Mouse (Mus musculus) heart, adult 8-10 months (tissue): Measurements from ENCODE around the gene Efl1. TPM values are rescaled to one million over a fixed set of nuclear protein-coding genes. Genes with fewer than 3 reads are reported as not detected.
"Not testable (repeated sequence)": the region's sequence is repeated elsewhere in the genome, so short reads cannot be mapped to it uniquely, and the experiment has no call there.

ENCODE experiments used
- DNase-seq: peaks from one replicate; pipeline ENCODE4 v3.0.0; 2022; ENCODE audit warnings: low spot score
- total RNA-seq, 4 experiments: library from RNA; stranded (reverse); gene quantifications; 2 replicates each; pipeline ENCODE4 v1.2.4; 2022

Gene Efl1
- total RNA-seq, 4 experiments from 2014 or later, result 8.6 to 10.4 (median 9.7) TPM

GRCm38 (mm10) chr7:82719740-82720139 lies 71.3 kb downstream of the Efl1 start:
- no peak for DNase-seq

GRCm38 (mm10) chr7:82720501-82720900 lies 72.1 kb downstream of the Efl1 start:
- DNase-seq, result no peak

DNA sequence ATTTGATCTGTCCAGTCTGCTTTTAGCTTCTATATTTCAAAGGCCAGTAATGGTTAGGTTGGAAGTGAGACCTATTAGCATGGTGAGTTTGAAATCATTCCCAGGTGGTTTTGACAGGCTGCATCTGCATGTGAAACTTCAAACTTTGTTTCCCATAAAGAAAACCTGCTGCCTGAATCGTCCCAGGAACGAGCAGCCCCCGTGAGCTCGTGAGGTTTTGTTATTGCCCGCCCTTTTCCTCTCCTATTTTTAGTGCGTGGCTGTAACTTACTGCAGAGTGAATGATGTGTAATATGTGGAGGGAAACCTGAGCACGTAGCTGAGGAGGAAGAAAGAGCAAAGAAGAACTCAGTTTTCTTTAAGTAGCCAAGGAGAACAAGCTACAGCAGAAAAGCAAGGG lies 72.5 kb downstream of the Efl1 start:
- DNase-seq, result no peak

DNA sequence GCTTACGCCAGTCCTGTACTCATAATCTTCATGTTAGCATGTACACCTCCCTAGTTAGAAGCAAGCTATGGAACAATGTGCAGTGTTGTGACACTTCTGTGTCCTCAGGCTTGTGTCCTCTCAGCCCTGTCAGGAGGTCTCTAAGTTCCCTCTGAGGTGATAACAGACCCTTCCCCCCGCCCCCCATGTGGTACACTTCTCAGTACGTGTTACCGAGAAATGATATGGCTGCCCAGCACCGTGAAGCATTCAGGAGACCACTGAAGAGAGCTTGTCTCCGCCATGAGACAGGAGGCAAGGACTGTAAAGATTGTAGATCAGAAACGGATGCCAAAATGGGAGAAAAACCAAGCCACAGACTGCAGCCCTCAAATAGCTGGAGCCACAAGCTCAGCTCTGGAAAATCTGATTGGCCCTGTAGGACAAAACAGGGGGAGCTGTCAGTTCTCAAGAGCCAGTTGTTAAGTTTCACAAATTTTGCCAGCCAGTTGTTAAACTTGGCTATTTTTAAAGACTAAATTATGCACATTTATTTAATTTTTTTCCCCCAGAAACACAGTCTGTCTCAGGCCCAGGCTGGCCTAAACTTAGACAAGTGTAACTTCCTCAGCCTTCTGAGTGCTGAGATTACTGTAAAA lies 74.2 kb downstream of the Efl1 start:
- no peak for DNase-seq

DNA sequence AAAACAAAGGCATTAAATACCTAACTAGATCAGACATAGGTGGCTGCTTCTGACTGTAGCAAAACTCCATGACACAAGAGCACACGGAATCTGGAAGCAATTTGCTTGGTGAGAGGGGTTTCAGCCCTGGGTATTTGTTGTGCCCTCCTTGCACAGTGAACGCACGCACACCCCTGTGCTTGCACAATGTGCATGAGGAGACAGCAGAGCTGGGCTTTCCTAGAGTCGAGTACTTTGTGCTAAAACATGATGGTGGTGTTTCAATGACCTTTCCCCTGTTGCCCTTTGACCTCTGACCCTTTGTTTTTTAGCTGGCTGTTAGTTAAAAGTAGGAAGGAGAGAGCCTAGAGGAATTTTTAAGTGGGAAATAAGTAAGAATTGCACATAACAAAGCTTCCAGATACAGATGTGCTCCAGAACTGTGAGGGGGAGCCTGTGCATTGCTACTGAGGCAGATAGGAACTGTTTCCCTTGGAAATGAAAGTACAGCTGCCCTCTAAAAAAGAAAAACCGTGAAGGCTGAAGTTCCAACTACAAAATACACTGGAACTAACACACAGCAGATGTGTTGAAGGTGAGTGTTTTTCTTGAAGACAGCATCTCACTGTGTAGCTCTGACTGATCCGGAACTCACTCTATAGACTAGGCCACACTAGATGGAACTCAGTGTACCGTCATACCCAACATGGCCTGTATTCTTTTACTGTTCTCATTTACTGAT lies 74.9 kb downstream of the Efl1 start:
- DNase-seq, result no peak

DNA sequence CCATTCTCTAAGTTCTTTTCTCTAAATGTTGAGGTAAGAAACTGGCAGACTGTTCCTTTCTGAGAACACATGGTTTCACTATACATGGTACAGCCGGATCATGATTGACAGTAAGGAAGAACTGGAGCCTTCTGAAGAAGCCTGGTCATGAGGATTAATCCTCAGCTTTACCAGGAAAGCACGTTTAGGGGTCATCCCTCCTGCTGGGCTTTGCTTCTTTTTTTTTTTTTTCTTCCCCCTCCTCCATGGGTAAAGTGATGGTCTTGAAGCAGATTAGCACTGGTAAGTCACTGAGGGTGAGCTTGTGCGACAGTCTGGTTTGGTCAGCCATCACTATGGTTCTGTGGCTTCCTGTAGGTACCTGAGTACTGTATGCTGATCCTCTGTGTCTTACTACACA lies 76.1 kb downstream of the Efl1 start:
- DNase-seq, result no peak

GRCm38 (mm10) chr7:82725006-82725636 lies 76.7 kb downstream of the Efl1 start:
- DNase-seq, result no peak

DNA sequence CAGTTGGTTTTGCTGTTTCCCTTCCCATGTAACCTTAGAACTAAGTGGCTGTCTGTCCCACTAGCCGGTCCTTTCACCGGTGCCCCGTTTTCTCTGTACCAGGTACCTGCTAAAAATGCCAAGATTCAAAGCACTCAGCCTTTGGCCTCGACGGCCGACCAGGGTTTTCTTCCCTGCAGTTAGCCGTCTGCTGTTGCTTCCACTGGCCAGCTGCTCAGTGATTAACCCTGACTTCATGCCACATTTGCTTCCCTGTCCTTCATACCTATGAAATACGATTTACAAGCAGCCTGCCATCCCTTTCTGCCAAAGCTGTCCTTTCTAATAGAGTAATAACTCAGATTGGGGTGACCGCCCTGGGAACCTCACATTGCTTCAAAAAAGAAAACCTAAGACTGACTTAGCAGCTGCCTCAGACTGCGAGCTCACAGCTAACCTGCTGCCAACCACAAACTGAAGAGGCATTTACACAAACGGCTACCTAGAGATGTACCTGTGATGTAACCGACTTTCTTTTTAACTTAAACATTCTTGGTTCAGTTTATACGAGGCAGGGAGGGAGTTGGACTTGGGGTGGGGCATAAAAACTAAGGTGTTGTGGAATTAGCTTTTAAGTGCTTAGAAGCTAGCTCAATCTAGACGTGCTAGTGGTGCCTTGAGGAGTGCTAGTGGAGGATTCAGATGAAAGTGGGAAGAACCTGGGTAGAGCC lies 77.5 kb downstream of the Efl1 start:
- no peak for DNase-seq

- DNase-seq, result no peak
These were observed 78.7 kb downstream of the Efl1 start for GRCm38 (mm10) chr7:82727066-82727465.

DNA sequence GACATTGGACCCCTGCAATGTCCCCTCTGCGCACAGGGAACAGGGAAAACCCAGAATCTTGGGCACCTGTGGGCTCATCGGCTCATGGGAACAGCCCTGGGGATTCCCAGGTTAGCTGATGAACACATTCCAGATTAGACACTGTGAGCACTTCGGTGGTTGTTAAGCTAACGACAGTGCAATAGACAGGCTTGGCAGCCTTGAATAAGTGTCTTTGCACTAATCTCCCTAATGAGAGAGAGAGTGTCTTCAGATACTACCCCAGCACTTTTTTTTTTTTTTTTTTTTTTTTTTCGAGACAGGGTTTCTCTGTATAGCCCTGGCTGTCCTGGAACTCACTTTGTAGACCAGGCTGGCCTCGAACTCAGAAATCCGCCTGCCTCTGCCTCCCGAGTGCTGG lies 80.6 kb downstream of the Efl1 start:
- DNase-seq, result not testable (repeated sequence)

DNA sequence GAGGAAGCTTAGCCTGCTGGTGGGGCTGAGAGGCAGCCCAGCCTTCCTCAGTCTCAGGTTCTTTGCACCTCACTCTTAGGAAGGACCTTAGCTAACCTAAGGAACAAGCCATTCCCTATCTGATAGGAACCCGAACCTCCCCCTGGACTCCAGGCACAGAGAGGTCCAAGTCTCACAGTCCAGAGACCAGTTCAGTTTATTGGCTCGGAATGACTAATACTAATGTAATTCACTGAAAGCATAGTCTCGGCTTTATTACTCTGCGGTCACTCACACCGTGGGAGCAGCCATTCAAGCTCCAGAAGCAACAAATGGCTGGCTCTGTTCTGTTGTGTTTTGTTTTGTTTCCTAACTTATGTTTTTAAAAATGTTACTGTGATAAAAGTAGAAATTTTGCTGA lies 84.7 kb downstream of the Efl1 start:
- no peak for DNase-seq

DNA sequence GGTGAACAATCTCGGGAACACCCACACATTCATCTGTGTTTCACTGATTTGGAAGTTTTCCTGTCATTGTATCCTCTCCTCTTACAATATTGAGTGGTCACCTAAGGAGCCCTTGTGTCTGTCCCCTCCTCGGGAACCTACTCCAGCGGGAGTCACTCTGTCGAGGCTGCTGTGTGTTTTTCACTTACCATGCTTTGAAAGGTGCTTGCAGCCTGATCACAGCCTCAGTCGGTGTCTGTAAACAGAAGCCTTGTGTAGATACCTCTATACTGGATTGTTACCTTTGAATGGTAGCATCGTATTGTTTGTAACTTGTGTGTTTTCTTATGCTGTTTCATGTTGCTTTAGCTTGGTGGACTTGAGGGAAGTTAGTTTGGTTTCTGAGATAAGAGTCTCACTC lies 85.6 kb downstream of the Efl1 start:
- DNase-seq, result no peak

GRCm38 (mm10) chr7:82734748-82735600 lies 86.6 kb downstream of the Efl1 start:
- no peak for DNase-seq

DNA sequence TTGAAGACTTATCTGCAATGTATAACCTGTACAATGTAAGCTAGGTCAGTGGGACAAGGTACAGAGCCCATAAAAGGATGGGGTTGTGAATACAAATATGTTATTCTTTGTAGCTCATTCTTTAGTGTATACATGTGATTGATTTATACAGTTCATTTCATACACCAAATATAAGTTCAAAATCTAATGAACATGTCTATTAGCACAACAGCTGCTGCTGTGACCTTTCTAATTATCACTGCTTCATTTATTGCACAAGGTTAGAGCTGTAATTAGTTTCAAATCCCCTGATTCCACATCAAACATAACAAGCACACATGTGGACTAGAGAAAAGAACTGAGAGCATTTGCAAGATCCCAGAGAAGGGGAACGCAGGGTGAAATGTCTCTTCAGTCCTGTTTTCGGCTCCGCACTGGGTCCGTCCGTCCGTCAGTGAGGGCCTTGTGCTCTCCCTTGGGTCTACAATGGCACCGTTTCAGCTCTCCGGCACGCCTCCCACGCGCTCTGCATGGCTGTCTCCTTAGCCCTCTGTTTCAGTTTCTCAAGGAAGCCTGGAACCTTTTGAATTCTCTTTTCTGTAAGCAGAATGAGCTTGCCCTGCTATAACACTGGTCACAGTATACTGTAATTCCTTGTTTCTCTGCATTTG lies 94.8 kb downstream of the Efl1 start:
- DNase-seq, result peak; percentile 41

GRCm38 (mm10) chr7:82744167-82744715 lies 95.8 kb downstream of the Efl1 start:
- no peak for DNase-seq

DNA sequence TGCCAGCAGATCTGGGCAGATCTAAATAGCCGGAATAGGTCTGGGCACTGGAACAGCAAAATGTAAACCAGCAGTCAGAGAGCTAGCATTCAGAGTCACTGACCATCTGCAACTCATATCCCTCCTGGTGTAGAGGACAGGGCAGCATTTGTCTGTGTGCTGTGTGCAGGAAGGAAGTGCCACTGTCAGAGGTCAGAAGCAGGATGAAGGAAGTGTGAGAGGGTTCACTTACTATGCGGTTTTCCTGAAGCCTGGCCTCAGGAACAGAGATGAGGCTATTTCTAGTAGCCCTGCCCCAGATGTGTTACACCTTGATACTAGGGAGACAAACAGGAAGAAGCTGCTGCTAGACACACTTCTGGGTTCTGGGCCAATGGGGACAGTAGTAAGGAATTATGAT lies 100.4 kb downstream of the Efl1 start:
- DNase-seq, result no peak

DNA sequence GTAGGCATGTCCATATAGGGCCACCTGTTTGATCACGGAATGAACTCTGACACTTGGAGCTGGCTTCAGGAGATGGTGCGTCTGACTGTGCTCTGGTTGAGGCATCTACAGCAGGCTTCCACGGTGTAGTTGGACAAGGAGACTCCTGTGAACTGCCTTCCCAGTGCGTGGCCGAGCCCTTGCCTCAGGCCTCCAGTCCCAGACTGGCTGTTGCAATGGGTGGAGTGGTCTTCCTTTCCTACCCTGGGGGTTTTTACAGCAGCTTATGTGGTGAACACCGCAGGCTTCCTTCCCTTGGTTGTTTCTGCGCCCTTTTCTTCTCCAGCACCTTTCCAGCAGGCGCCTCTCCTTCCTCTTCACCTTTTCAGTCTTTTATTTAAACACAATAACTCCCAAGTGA lies 100.8 kb downstream of the Efl1 start:
- no peak for DNase-seq

- no peak for DNase-seq
These were observed 104.0 kb downstream of the Efl1 start for GRCm38 (mm10) chr7:82752171-82753085.

DNA sequence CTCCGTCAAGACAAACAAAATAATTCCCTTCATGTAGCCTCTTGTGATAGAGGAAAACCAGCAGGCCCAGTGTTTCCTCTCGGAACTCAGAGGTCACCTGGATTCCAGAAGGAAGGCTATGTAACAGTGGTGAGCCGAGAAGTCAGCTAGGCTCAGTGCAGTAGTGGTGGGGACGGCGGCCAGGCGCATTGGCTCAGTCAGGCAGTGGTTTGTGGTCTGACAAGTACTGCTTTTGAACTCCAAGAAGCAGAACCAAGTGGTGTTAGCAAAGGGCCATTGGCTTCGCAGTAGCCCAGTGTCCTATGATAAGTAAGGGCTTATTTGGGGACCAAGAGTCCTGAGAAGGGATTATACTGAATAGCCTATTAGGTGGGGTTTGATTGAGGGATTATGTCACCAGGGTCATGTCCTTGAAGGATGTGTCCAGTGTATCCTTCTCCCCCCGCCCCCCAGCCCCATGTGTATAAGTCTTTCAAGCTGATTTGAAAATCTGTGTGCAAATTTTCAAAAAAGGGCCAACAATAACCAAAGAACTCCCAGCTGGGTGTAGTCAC lies 107.3 kb downstream of the Efl1 start:
- no peak for DNase-seq
